9 mouse cellular contexts compared by ENCODE assay signal in genomic region chr12:87442177-87443114, GRCm38 (mm10). TPM values are rescaled to one million over a fixed set of nuclear protein-coding genes. Genes with fewer than 3 reads are reported as not detected.
DNase-seq lines count a peak whose midpoint lies in the region; ATAC-seq and TF ChIP-seq lines count a peak whose summit lies in the region.
"Had no signal": no experiment of that assay in that cellular context is flagged by ENCODE, and none has a peak within 500 bp of the region (broad histone marks: within the 10 kb centered on the region; RNA-seq: fewer than 3 reads in every experiment).

No protein-coding gene starts in this region.

- dilution Hi-C loops in CH12.LX (cut with MboI; ENCODE audit: extremely low pct_ligation_motif_present, extremely low pct_unique_long_range_greater_than_20kb, low sequenced_read_pairs) = no loop called here

- no peak for TF ChIP-seq EP300 in CH12.LX (IDR thresholded peaks at IDR 0.05; ENCODE audit: low read length)

- peak overlapping the region; percentile 86 for H3K27ac ChIP-seq in heart, embryonic 13.5 days (replicated peaks)
- no peak overlapping the region for H3K27ac ChIP-seq in CH12.LX (ENCODE audit: insufficient read depth, low read depth)
- H3K27ac ChIP-seq in embryonic facial prominence, embryonic 14.5 days (replicated peaks; ENCODE audit: low read depth, low read length) = peak overlapping the region; percentile 87
- peak overlapping the region; percentile 43; the same call in 1 of the 2 replicates for H3K27ac ChIP-seq in limb, embryonic 15.5 days

- in situ Hi-C loops in CH12.LX (cut with MboI; ENCODE audit: low pct_ligation_motif_present, low pct_unique_long_range_greater_than_20kb, low sequenced_read_pairs) = no loop called here

- 23% methylated on average over 12 of the region's 12 CpGs for WGBS in heart, embryonic 13.5 days
- WGBS in embryonic facial prominence, embryonic 14.5 days = 21% methylated on average over 12 of the region's 12 CpGs
- 16% methylated on average over 12 of the region's 12 CpGs for WGBS in limb, embryonic 15.5 days

- peaks cover 57% of the 10 kb centered on the region for H3K36me3 ChIP-seq in heart, embryonic 13.5 days
- peaks cover 33 to 59% of the 10 kb centered on the region in 2 experiments for H3K36me3 ChIP-seq in CH12.LX (replicated peaks in 1 of 2; ENCODE audit: control insufficient read depth in 1 of 2, insufficient read depth in 1 of 2, low read length in 1 of 2)
- peaks cover 52% of the 10 kb centered on the region for H3K36me3 ChIP-seq in embryonic facial prominence, embryonic 14.5 days (ENCODE audit: control insufficient read depth, insufficient read depth, low read length)
- H3K36me3 ChIP-seq in limb, embryonic 15.5 days = peaks cover 41% of the 10 kb centered on the region
- H3K36me3 ChIP-seq in splenic B cell, adult 2 months (ENCODE audit: control insufficient read depth, insufficient read depth, low read length, poor library complexity, severe bottlenecking) = peaks cover 7% of the 10 kb centered on the region; the same call in 1 of the 2 replicates

- no peak for TF ChIP-seq RAD21 in CH12.LX (IDR thresholded peaks at IDR 0.05; ENCODE audit: low read depth, low read length)

- intact Hi-C loops in left cerebral cortex, postnatal 14 days (cut with DNase I) = no loop called here

- H3K9me3 ChIP-seq in heart, embryonic 13.5 days = no peaks in the 10 kb centered on the region
- H3K9me3 ChIP-seq in CH12.LX (replicated peaks; ENCODE audit: low read length) = no peaks in the 10 kb centered on the region
- H3K9me3 ChIP-seq in embryonic facial prominence, embryonic 14.5 days (ENCODE audit: control insufficient read depth, low read length) = no peaks in the 10 kb centered on the region
- H3K9me3 ChIP-seq in limb, embryonic 15.5 days = no peaks in the 10 kb centered on the region

- ATAC-seq in heart, embryonic 13.5 days (ENCODE audit: extremely low read depth, insufficient number of reproducible peaks, low FRiP score, low TSS enrichment) = no peak
- ATAC-seq in embryonic facial prominence, embryonic 14.5 days (ENCODE audit: low read depth) = no peak
- ATAC-seq in limb, embryonic 15.5 days (ENCODE audit: insufficient number of reproducible peaks, low FRiP score, low TSS enrichment, low read depth) = no peak

- DNase-seq in heart, postnatal 4 days = no peak
- peak; percentile 55 for DNase-seq in CH12.LX (ENCODE audit: extremely low read depth)
- peak; percentile 30 for DNase-seq in embryonic facial prominence, embryonic 14.5 days (ENCODE audit: low spot score)
- peak; percentile 25 for DNase-seq in splenic B cell, adult 2 months (ENCODE audit: low read depth, low spot score)
- no peak for DNase-seq in left cerebral cortex, postnatal 14 days (ENCODE audit: low spot score in 2 of 2)
- no peak for DNase-seq in spleen, postnatal 36 days (ENCODE audit: low spot score in 2 of 2)

- peak overlapping the region; percentile 91 for H3K4me2 ChIP-seq in heart, embryonic 13.5 days
- H3K4me2 ChIP-seq in CH12.LX (ENCODE audit: insufficient read depth, low read depth, poor library complexity, severe bottlenecking) = peak overlapping the region; percentile 96
- H3K4me2 ChIP-seq in embryonic facial prominence, embryonic 14.5 days (ENCODE audit: low read depth, low read length) = peak overlapping the region; percentile 85
- H3K4me2 ChIP-seq in limb, embryonic 15.5 days = peak overlapping the region; percentile 50

- peak overlapping the region; percentile 90 for H3K4me3 ChIP-seq in heart, embryonic 13.5 days
- H3K4me3 ChIP-seq in CH12.LX (replicated peaks in 1 of 3; ENCODE audit: low read depth in 2 of 3, low read length in 2 of 3, poor library complexity in 1 of 3) = peak overlapping the region; percentile 91 to 96 (median 94)
- H3K4me3 ChIP-seq in embryonic facial prominence, embryonic 14.5 days (ENCODE audit: low read depth, low read length) = peak overlapping the region; percentile 100
- H3K4me3 ChIP-seq in limb, embryonic 15.5 days = peak overlapping the region; percentile 96

- H3K79me2 ChIP-seq in CH12.LX (replicated peaks; ENCODE audit: control insufficient read depth, extremely low read depth, insufficient read depth, poor library complexity, severe bottlenecking) = peaks cover 85% of the 10 kb centered on the region

- peak overlapping the region; percentile 95 for H3K9ac ChIP-seq in heart, embryonic 13.5 days
- peak overlapping the region; percentile 83 for H3K9ac ChIP-seq in CH12.LX (ENCODE audit: insufficient read depth, low read depth)
- H3K9ac ChIP-seq in embryonic facial prominence, embryonic 14.5 days (ENCODE audit: low read depth, low read length) = peak overlapping the region; percentile 95
- H3K9ac ChIP-seq in limb, embryonic 15.5 days = peak overlapping the region; percentile 82

- no peaks in the 10 kb centered on the region for H3K27me3 ChIP-seq in heart, embryonic 13.5 days (replicated peaks)
- no peaks in the 10 kb centered on the region for H3K27me3 ChIP-seq in CH12.LX (replicated peaks)
- H3K27me3 ChIP-seq in embryonic facial prominence, embryonic 14.5 days (replicated peaks; ENCODE audit: control insufficient read depth, insufficient read depth, low read length) = no peaks in the 10 kb centered on the region
- no peaks in the 10 kb centered on the region for H3K27me3 ChIP-seq in limb, embryonic 15.5 days
- no peaks in the 10 kb centered on the region for H3K27me3 ChIP-seq in splenic B cell, adult 2 months (ENCODE audit: control insufficient read depth, insufficient read depth, low read length, poor library complexity, severe bottlenecking)

- H3K4me1 ChIP-seq in heart, embryonic 13.5 days = peaks cover 24% of the 10 kb centered on the region
- H3K4me1 ChIP-seq in CH12.LX (ENCODE audit: control insufficient read depth in 1 of 2, insufficient read depth in 2 of 2) = peaks cover 0 to 48% of the 10 kb centered on the region in 2 experiments; a peak in 2 of 4 replicates
- 0 out of 2 replicates have a peak, but pooled peaks cover 5% of the 10 kb centered on the region for H3K4me1 ChIP-seq in embryonic facial prominence, embryonic 14.5 days (ENCODE audit: control insufficient read depth, insufficient read depth, low read length)
- peaks cover 22% of the 10 kb centered on the region; the same call in 1 of the 2 replicates for H3K4me1 ChIP-seq in limb, embryonic 15.5 days

- 0 out of 2 replicates have a peak, but pooled peaks have one; percentile 28 for TF ChIP-seq POLR2A in CH12.LX (IDR thresholded peaks at IDR 0.05; ENCODE audit: low read depth, low read length)

- TF ChIP-seq CTCF in CH12.LX (conservative IDR thresholded peaks at IDR 0.05 in 1 of 2, IDR thresholded peaks at IDR 0.05 in 1 of 2; ENCODE audit: low read depth in 2 of 2, low read length in 2 of 2) = no peak

TF ChIP-seq in CH12.LX, 34 proteins besides CTCF, POLR2A, EP300 and RAD21 (continues in another document):
- TF ChIP-seq MAZ (IDR thresholded peaks at IDR 0.05; ENCODE audit: low read depth, low read length) (no peak), ETS1 (conservative IDR thresholded peaks at IDR 0.05; ENCODE audit: low read depth, low read length) (no peak), ZKSCAN1 (IDR thresholded peaks at IDR 0.05; ENCODE audit: borderline replicate concordance, low read depth, low read length) (no peak)

RNA-seq across cellular contexts. Expression of gene Slirp, which starts 1.2 kb away (rescaled TPM):
- polyA plus RNA-seq in heart, embryonic 13.5 days (2015; fragmentation: Nextera tagmentation; extraction: Ambion mirVana) = 269 and 303 TPM in 2 replicates
- total RNA-seq in heart, postnatal 4 days (2021) = 100 to 1,000 TPM; 157 to 172 TPM
- total RNA-seq in CH12.LX (2012; rRNA removed) = 117 and 159 TPM in 2 replicates
- total RNA-seq in CH12.LX (2014; rRNA removed) = 138 and 180 TPM in 2 replicates
- 261 and 271 TPM in 2 replicates for polyA plus RNA-seq in CH12.LX (2012; ENCODE audit: insufficient read length, low read depth)
- 282 and 304 TPM in 2 replicates for polyA plus RNA-seq in embryonic facial prominence, embryonic 14.5 days (2014; fragmentation: Nextera tagmentation; extraction: Ambion mirVana)
- 242 and 296 TPM in 2 replicates for polyA plus RNA-seq in limb, embryonic 15.5 days (2015; fragmentation: Nextera tagmentation; extraction: Ambion mirVana)
- total RNA-seq in left cerebral cortex, postnatal 14 days (2021) = 10 to 100 TPM; 79.6 to 93.9 TPM

RNA-seq across cellular contexts. Expression of gene Alkbh1, which starts 1.4 kb away (rescaled TPM):
- 34.2 and 37.2 TPM in 2 replicates for polyA plus RNA-seq in heart, embryonic 13.5 days (2015; fragmentation: Nextera tagmentation; extraction: Ambion mirVana)
- total RNA-seq in heart, postnatal 4 days (2021) = 10 to 100 TPM; 14.9 to 15.6 TPM
- 26.8 and 31.7 TPM in 2 replicates for total RNA-seq in CH12.LX (2012; rRNA removed)
- total RNA-seq in CH12.LX (2014; rRNA removed) = 39.1 and 54.1 TPM in 2 replicates
- polyA plus RNA-seq in CH12.LX (2012; ENCODE audit: insufficient read length, low read depth) = 32.8 and 37.3 TPM in 2 replicates
- 36.7 and 39.4 TPM in 2 replicates for polyA plus RNA-seq in embryonic facial prominence, embryonic 14.5 days (2014; fragmentation: Nextera tagmentation; extraction: Ambion mirVana)
- polyA plus RNA-seq in limb, embryonic 15.5 days (2015; fragmentation: Nextera tagmentation; extraction: Ambion mirVana) = 53.2 and 66.1 TPM in 2 replicates
- 10 to 100 TPM; 17.1 to 17.2 TPM for total RNA-seq in left cerebral cortex, postnatal 14 days (2021)

RNA-seq across cellular contexts. Expression of gene Snw1, which starts 29.6 kb away (rescaled TPM):
- polyA plus RNA-seq in heart, embryonic 13.5 days (2015; fragmentation: Nextera tagmentation; extraction: Ambion mirVana) = 78.7 and 84.5 TPM in 2 replicates
- total RNA-seq in heart, postnatal 4 days (2021) = 10 to 100 TPM; 49.2 to 49.3 TPM
- total RNA-seq in CH12.LX (2012; rRNA removed) (78.0 and 93.6 TPM in 2 replicates), CH12.LX (2014; rRNA removed) (116 and 126 TPM in 2 replicates)
- polyA plus RNA-seq in CH12.LX (2012; ENCODE audit: insufficient read length, low read depth) = 96.8 and 113 TPM in 2 replicates
- 102 and 118 TPM in 2 replicates for polyA plus RNA-seq in embryonic facial prominence, embryonic 14.5 days (2014; fragmentation: Nextera tagmentation; extraction: Ambion mirVana)
- 113 TPM in 2 replicates for polyA plus RNA-seq in limb, embryonic 15.5 days (2015; fragmentation: Nextera tagmentation; extraction: Ambion mirVana)
- 10 to 100 TPM; 50.5 to 54.1 TPM for total RNA-seq in left cerebral cortex, postnatal 14 days (2021)

RNA-seq across cellular contexts. Expression of gene Gm5788, which starts 52.1 kb away (rescaled TPM):
- polyA plus RNA-seq in heart, embryonic 13.5 days (2015; fragmentation: Nextera tagmentation; extraction: Ambion mirVana) = not detected in 2 replicates
- not detected for total RNA-seq in heart, postnatal 4 days (2021)
- not detected in 2 replicates for total RNA-seq in CH12.LX (2012; rRNA removed)
- not detected in 2 replicates for total RNA-seq in CH12.LX (2014; rRNA removed)
- polyA plus RNA-seq in CH12.LX (2012; ENCODE audit: insufficient read length, low read depth) = not detected in 2 replicates
- polyA plus RNA-seq in embryonic facial prominence, embryonic 14.5 days (2014; fragmentation: Nextera tagmentation; extraction: Ambion mirVana) = not detected in 2 replicates
- not detected in 2 replicates for polyA plus RNA-seq in limb, embryonic 15.5 days (2015; fragmentation: Nextera tagmentation; extraction: Ambion mirVana)
- total RNA-seq in left cerebral cortex, postnatal 14 days (2021) = not detected
- total RNA-seq: adrenal gland, postnatal 36 days had no signal

RNA-seq across cellular contexts. Expression of gene Sptlc2, which starts 54.3 kb away (rescaled TPM):
- 63.9 and 64.2 TPM in 2 replicates for polyA plus RNA-seq in heart, embryonic 13.5 days (2015; fragmentation: Nextera tagmentation; extraction: Ambion mirVana)
- total RNA-seq in heart, postnatal 4 days (2021) = 10 to 100 TPM; 65.1 to 68.9 TPM
- total RNA-seq in CH12.LX (2012; rRNA removed) (37.1 and 37.4 TPM in 2 replicates), CH12.LX (2014; rRNA removed) (49.2 and 56.5 TPM in 2 replicates)
- 68.6 and 72.2 TPM in 2 replicates for polyA plus RNA-seq in CH12.LX (2012; ENCODE audit: insufficient read length, low read depth)
- polyA plus RNA-seq in embryonic facial prominence, embryonic 14.5 days (2014; fragmentation: Nextera tagmentation; extraction: Ambion mirVana) = 73.3 and 77.1 TPM in 2 replicates
- polyA plus RNA-seq in limb, embryonic 15.5 days (2015; fragmentation: Nextera tagmentation; extraction: Ambion mirVana) = 82.1 and 83.7 TPM in 2 replicates
- total RNA-seq in left cerebral cortex, postnatal 14 days (2021) = 10 to 100 TPM; 43.8 to 49.1 TPM

Comparison
In these comparisons a context has a peak if more than half of its experiments do, and no peak if none do; other contexts are left out.
1. DNase-seq: peak in CH12.LX (single experiment), embryonic facial prominence, embryonic 14.5 days (single experiment) and splenic B cell, adult 2 months (single experiment); none in heart, postnatal 4 days (single experiment), left cerebral cortex, postnatal 14 days (0 of 2) and spleen, postnatal 36 days (0 of 2).
2. Peak in every context shown above with its lines, with median percentiles within 50 percentile points of each other: H3K4me2 ChIP-seq, H3K4me3 ChIP-seq and H3K9ac ChIP-seq.